Mouse (Mus musculus): ENCODE data around the gene Adamtsl3. TPM values are rescaled to one million over a fixed set of nuclear protein-coding genes. Genes with fewer than 3 reads are reported as not detected.
A peak's percentile ranks its signal among the peaks of the same experiment; 100 is the strongest.

Adamtsl3 gene
- polyA plus RNA-seq, 1 experiment = 1.3 TPM

DNA sequence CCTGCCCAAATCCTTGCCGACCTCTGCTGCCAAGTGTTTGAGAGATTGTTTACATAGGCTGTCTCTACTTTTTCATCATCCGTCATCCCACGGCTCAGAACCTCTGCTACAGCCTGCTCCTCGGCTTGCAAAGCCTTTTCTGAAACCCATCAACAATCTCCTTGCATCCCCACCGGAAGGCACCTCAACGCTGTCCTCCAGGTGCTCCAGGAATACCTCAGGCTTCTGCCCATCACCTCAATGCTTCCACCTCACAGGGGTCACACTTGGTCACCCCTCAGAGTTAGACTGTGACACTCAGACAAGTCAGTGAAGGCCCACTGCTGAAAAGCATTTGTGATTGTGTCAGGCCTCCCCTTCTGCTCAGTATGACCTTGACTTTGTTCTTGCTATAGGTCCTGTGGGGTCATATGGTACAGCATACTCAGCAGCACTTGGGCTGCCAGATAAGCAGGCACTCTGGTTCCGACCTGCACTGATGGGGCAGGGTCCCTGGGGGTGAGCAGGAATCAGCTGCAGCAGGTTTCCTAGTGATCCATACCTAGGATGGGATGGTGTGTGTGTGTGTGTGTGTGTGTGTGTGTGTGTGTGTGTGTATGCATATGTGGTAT, 150.0 kb downstream of the Adamtsl3 start:
- WGBS = 46% methylated on average over 7 of the region's 7 CpGs
- no peak for DNase-seq (ENCODE audit: low read depth, low spot score)

DNA sequence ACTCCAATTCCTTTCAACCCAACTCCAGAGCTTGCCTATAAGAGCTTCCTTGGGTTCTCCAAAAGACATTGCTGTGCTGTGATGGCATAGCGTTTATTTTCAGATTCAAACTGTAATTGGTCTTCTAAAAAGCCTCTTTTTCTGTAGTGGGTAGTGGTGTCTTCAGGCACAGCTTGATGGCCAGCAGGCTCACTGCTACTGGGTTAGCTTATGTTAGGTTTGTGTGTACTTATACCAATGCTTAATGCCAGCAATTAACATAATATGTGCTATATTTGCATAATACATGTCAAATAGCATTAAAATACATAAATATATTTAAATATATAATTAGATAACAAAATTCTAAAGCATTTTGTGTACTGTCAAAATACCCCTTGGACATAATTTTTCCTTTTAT, 155.5 kb downstream of the Adamtsl3 start:
- DNase-seq (ENCODE audit: low read depth, low spot score) = no peak
- WGBS = 66% methylated on average over 1 of the region's 1 CpGs

DNA sequence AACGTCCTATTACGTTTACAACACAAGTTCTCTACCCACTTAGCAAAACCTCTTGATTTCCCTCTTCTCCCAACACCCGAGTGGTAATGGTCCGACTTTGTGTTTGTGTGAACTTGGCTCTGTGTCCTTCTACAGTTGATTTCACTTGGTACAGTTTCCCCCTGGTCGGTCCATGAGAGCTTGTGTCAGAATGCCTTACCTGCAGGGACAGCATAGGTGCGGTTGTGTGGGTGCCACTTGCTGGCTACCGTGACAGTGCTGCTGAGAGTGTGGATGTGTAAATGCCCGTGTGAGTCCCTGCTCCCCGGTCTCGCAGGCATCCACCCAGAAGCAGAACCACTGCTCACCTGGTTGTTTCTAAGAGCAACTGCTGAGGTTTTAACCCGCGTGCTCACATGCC, 157.4 kb downstream of the Adamtsl3 start:
- no peak for DNase-seq (ENCODE audit: low read depth, low spot score)
- WGBS = 88% methylated on average over 12 of the region's 12 CpGs

DNA sequence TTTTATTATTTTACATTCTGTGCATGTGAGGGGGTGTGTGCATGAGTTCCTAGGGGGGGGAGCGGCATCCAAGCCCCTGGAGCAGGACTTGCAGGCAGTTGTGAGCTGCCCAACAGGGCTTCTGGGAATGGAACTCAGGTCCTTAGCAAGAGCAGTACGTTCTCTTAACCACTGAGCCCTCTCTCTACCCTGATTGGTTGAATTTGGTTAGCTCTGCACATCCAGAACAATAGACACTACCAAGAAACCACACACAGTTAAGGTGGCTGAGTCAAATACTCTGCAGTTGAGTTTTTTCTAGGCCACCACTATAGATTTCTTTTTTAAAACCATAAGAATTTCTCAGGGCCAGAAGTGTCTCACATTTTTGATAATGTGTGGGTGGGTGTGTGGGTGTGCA, 158.7 kb downstream of the Adamtsl3 start:
- 73% methylated on average over 2 of the region's 2 CpGs for WGBS
- DNase-seq (ENCODE audit: low read depth, low spot score) = no peak

DNA sequence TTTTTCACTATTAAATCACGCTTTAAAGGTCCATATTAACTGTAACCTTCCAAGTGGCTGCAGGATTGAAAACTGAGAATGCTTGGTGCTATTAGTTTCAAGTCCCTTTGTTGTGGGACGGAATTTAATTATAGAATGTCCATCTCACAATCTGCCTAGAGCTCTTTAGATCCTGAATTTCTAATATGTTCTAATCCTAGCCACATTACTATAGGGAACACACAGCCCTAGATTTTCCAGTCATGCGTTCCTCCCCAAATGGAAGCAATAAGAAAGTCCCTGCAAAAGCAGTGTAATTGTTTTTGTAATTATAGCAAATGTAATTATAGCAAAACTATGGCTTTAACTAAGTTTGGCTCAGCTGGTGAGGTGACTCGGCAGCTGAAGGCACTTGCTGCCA, 161.6 kb downstream of the Adamtsl3 start:
- 89% methylated on average over 4 of the region's 4 CpGs for WGBS
- DNase-seq (ENCODE audit: low read depth, low spot score) = no peak

DNA sequence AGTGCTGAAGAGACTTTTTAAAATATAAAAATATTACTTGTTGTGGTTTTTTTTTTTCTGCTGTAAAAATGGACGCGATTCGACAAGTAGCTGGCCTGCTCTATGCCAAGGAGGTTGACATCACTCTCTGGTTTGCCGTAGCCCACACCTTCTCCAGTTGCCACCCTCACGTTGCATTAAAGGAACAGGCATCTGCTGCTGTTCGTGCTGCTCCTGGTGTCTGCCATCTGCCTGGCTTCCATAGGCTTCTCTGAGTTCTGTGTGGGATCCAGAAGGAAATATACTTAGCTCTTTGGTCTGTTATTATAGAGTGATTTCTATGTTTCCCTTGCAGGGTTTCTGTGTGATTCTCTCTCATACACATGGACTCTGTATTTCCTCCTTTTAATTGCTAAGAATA, 165.8 kb downstream of the Adamtsl3 start:
- DNase-seq (ENCODE audit: low read depth, low spot score) = no peak
- WGBS = 84% methylated on average over 6 of the region's 6 CpGs

DNA sequence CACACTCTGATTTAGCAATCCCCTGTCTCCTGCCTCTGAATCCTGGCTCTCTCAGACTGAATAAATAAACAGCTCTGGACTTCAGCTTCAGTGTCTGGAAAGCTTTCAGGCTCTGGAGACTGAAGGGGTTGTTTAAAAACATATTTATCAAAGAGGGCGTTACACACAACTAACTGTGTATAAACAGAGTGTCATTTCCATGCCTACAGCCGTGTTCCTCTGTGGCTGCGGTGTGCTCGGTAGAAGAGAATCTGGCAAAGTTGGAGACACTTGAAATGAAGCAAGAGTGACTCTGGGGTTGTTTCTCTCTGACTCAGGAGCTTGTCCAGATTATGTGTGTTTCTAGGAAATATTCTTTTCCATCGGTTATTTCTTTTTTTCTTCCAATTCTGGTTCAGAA, 167.0 kb downstream of the Adamtsl3 start:
- 59% methylated on average over 5 of the region's 5 CpGs for WGBS
- DNase-seq (ENCODE audit: low read depth, low spot score) = no peak

DNA sequence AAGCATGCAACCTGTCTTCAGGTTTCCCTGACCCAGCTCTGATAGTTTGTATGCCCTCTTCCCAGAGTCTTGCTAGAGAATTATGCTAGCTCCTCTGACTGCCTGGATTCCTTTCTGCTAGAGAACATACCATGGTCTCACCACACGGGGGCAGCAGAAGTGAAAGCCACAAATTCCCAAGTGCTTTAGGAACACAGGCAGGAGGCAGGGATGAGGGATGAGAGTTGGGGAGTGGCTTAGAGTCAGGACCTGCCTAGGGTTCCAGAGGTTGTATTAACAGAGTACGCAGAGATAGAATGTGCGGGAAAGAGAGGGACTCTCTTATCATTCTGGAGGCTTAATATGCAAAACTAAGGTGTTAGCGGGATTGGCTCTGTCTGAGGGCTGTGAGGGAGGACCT, 168.6 kb downstream of the Adamtsl3 start:
- WGBS = 26% methylated on average over 4 of the region's 4 CpGs
- peak; percentile 19 for DNase-seq (ENCODE audit: low read depth, low spot score)

DNA sequence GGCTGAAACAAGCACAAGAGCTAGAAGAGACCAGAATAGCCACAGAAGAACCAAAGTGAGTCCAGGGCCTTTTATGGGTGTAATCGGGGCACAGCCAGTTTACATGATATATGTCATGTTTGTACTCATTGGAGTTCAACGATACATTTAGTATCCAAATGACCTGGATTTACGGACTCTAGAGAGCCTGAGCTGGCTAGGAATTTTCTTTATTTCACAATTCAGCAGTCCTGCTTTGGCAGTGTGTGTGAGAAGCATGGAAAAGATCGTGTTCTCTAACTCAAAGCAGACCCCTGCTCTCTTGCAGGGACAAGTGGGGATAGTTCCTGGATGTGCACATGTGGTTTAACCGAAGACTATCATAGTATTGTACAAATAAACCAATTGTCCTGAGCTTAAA, 195.1 kb downstream of the Adamtsl3 start:
- no peak for DNase-seq (ENCODE audit: low read depth, low spot score)
- 54% methylated on average over 5 of the region's 5 CpGs for WGBS

DNA sequence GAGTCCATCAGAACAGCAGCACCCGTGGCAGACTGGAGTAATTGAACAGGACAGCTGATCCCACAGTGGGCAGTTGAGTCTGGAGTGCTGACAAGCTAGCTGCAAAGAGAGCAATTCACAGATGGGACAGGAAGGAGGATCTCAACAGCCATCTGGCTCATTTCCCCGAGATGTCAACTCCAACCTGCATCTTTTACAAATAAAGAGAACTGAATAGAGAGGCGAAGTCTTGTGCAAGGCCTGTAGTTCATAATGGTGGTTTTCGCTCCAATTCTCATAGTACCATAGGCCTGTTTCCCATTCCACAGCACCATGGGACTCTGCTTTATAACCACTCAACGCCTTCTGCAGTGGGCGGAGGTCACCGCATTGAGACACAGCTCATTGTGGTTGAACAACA, 195.9 kb downstream of the Adamtsl3 start:
- WGBS = 83% methylated on average over 7 of the region's 7 CpGs
- DNase-seq (ENCODE audit: low read depth, low spot score) = no peak

DNA sequence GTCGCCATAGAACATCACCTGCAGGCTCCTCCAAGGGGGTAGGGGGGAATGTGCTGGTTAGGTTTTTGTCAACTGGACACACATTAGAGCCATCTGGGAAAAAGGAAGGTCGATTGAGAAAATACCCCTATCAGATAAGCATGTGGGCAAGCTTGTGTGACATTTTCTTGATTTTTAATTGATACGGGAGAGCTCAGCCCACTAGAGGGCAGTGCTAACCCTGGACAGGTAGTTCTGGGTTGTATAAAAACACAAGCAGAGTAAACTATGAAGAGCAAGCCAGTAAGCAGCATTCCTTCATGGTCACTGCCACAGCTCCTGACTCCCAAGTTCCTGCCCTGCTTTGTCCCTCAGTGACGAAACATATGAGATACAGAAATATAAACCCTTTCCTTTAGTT, 197.7 kb downstream of the Adamtsl3 start:
- no peak for DNase-seq (ENCODE audit: low read depth, low spot score)
- 68% methylated on average over 4 of the region's 4 CpGs for WGBS

DNA sequence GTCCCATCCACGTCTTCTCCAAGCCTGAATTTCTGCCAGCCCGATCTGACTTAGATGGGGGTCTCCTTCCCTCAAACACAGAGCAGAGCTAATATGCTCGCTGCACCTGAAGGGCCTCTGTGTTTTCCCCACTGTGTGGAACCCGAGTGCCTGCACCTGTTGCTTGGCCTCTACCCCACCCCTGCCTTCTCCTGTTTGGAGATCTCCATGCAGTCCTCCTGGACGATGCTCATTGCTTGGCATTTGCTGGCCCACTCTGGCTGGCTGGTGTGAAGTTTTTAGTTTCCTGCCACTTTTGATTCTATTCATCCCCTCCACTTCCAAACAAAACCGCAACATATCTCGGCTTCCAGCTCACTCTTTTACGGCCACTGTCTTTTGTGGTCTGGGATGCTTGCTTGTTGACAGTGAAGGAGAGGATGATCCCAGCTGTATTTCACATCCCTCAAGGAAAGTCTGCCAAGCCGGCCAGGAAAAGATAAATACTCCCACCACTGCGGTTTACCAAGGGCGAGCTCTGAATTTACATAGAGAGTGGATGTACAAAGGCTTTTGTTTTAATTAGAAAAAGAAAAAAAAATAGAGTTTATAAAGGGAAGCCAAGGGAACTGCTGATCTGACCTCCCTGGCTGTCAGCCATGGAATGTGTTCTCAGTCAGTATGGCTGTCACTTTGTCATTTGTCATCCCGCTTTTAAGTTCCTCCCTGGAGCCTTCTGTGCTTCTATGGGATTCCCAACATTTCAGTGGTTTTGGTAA, 198.4 kb downstream of the Adamtsl3 start:
- DNase-seq (ENCODE audit: low read depth, low spot score) = no peak
- 56% methylated on average over 12 of the region's 12 CpGs for WGBS

DNA sequence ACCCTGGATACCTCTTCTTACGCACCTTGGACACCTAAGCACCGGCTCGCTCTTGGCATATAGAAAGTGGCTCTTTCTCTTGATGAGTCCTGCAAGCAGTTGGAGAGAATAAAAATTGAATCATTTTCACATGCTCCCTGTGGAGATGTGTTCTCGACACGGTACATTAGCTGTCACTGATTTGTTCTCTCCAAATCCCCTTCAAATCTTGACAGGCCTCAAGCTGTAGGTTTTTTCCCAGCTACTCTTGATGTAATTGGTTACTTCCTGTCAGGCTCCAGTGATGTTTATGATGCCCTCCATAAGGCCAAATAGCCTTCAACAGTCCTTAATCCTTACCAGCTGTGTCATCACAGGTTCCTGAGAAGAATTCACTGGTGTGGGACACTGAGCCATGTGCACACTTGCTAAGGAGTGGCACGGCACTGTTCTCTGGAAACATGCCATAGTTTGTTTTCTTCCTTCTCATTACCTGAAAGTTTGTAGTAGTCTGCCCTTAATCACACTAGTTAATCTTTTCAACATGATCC, 209.0 kb downstream of the Adamtsl3 start:
- no peak for DNase-seq (ENCODE audit: low read depth, low spot score)
- WGBS = 80% methylated on average over 6 of the region's 6 CpGs

DNA sequence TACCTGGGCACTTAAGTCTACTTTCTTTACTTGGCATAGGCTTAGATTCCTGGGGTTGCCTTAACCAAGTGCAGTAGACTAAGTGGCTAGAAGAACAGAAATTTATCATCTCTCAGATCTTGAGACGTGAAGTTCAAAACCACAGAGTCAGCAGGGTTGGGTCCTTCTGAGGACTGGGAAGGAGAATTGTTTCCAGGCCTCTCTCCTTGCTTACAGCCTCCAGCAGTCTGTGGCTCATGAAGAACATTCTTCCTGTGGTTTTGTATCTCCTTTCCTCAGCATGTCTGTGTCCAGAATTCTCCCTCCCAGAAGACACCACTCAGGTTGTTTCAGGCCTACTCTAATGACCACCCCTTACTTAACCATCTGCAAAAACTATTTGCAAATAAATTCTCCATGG, 216.5 kb downstream of the Adamtsl3 start:
- 81% methylated on average over 1 of the region's 1 CpGs for WGBS

DNA sequence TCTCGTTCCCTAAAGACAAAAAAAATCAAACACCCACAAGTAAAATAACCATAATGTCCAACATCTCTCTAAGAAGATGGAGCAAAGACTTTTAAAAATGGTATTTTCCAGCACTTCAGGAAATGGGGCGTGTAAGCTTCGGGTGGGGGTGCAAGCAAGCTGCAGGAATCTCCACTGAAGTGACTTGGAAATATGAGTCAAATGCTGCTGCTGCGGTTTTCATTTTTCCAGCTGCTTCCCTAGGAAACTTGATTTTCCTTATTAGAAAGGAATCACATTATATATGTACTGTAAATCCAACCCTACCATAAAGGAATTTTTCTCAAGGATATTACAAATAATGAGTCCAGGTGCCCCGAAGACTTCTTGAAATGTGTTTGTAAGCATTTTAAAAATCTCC, 220.3 kb downstream of the Adamtsl3 start:
- no peak for DNase-seq (ENCODE audit: low read depth, low spot score)
- WGBS = 74% methylated on average over 5 of the region's 5 CpGs

More for the DNA sequence above, 216.5 kb downstream of the Adamtsl3 start:
- no peak for DNase-seq (ENCODE audit: low read depth, low spot score)

DNA sequence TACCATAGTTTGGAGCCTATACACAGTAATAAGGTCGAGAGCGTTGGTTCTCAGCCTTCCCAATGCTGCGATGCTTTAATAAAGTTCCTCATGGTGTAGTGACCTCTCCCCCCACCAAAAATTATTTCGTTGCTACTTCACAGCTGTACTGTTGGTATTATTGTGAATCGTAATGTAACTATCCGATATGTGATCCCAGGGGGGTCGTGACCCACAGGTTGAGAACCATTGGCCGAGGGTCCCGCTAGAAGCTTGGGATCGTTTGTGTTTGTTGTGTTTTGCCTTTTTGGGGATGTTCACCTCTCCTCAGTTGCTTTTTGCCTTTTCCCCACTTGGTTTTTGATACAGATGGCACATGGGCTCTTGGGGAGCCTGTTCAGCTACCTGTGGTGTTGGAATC, 220.9 kb downstream of the Adamtsl3 start:
- 87% methylated on average over 10 of the region's 10 CpGs for WGBS

DNA sequence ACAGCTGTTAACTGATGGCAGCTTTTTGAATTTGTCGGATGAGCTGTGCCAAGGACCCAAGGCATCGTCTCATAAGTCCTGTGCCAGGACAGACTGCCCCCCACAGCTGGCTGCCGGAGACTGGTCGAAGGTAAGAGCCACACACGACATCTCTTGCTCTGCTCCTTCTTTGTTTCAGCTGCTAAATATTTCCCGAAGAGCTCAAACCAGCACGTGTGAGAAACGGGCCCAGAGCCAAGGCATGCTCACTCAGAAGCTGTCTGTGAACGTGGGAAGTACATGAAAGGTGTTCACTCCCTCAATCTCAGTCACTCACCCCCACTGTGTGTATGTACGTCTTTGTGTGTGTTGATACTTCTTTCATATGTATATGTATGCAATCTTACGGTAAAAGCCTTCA, 221.6 kb downstream of the Adamtsl3 start:
- WGBS = 75% methylated on average over 11 of the region's 11 CpGs
- DNase-seq (ENCODE audit: low read depth, low spot score) = no peak

More for the DNA sequence above, 220.9 kb downstream of the Adamtsl3 start:
- no peak for DNase-seq (ENCODE audit: low read depth, low spot score)

DNA sequence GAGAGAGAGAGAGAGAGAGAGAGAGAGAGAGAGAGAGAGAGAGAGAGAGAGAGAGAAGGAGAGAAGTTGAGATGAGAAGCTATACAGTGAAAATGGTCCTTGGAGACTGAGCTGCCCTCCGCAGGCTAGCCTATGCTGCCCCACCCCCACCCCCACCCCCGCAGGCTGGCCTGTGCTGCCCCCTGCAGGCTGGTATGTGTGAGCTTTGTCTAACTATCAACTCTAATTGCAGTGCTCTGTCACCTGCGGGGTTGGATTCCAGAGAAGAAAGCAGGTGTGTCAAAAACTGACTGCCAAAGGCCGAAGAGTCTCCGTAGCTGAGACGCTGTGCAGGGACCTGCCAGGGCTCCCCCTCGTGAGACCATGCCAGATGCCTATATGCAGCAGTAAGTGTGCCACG, 231.2 kb downstream of the Adamtsl3 start:
- no peak for DNase-seq (ENCODE audit: low read depth, low spot score)
- WGBS = 37% methylated on average over 8 of the region's 8 CpGs

DNA sequence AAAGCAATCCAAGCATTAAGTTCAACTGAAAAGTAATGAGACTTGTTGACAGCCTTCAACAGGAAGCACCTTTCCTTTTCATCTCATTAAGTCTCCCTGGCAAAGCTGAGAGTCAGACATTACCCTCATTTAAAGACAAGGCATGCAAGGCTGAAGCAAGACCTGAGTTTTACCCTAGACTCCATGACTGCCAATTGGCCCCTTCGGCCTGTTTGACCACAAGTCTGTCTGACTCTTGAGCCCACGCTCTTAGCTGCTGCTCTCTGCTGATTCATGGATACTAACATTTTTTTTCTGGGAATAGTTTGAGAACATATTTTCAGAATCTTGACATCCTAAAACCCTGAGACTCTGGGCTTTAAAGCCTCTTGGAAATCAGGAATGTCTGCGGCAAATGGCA, 232.3 kb downstream of the Adamtsl3 start:
- WGBS = 81% methylated on average over 3 of the region's 3 CpGs
- DNase-seq (ENCODE audit: low read depth, low spot score) = no peak

DNA sequence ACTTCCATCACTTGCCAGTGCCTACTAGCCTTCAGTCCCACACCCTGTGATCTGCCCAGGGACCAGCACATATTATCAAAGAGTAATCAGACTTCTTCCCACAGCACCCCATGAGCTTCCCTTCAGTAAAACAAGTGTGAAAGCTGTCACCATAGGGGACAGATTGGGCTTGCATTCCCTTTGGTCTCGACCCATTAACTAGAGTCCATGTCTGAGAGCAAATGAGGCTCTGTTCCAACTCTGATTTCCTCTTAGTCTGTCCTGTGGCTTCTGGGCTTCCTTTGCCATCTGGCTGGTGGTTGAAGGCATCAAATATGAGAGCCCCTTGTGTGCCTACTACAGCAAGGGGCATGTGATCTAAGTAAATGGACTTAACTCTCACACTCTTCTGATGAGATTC, 237.5 kb downstream of the Adamtsl3 start:
- no peak for DNase-seq (ENCODE audit: low read depth, low spot score)
- 36% methylated on average over 1 of the region's 1 CpGs for WGBS

DNA sequence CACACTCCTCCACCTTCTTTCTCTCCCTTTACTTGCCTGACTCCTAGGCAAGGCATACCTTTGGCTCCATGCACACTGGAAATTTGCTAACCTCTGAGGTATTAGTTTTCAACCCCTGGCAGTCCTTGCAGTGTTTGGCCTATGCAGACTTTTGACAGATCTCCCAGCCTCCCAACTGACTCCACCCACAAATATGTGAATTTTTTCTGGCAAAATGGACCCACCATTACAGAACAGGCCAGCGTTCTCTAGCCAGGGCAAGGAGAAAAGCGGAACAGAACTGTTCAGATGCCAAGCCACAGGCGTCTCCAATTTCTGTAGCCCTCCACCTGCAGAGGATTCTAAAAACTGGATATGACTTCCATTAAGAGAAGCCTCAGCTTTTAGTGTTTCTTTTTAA, 244.5 kb downstream of the Adamtsl3 start:
- no peak for DNase-seq (ENCODE audit: low read depth, low spot score)
- WGBS = 75% methylated on average over 3 of the region's 3 CpGs

Measured in large intestine, adult 2 months (tissue).